Mouse (Mus musculus): ENCODE measurements around the gene Birc5.

DNA sequence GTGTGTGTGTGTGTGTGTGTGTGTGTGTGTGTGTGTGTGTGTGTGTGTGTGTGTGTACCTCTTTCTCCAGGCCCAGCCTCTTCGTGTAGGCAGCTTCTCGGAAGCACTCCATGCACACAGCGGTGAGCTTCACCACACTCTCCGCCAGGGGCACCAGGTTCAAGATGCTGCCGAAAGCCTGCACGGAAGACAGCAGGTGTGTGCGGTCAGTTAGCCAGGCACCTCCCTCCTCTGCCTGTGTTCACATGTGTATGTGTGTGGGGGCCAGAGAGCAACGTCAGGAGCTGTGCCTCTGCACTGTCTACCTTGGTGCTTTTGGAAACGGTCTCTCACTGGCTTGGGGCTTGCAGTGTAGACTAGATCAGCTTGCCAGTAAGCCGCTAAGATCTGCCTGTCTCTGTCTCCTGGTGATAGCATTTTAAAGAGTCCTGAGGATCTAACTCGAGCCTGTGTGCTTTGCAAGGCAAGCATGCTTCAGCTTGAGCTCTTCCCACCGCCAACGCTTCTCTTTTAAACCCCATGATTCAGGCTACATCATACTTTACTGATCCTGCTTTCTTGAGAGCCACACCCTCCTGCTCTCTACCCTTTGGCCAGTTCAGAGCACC, 32.6 kb upstream of the Birc5 start:
- TF ChIP-seq CTCF (conservative IDR thresholded peaks at IDR 0.05; ENCODE audit: low read length) (no peak), POU5F1 (IDR thresholded peaks at IDR 0.05; ENCODE audit: borderline replicate concordance, low read length) (no peak), NANOG (IDR thresholded peaks at IDR 0.05; ENCODE audit: borderline replicate concordance, low read length) (no peak)
